Mouse (Mus musculus) C2C12 (cell line): ENCODE measurements around the gene Shmt2. TPM values are rescaled to one million over a fixed set of nuclear protein-coding genes. Genes with fewer than 3 reads are reported as not detected.

ENCODE experiments used
- H3K27me3 ChIP-seq: one replicate; pipeline ENCODE4 v1.6.1; 2011; ENCODE audit not compliant: control insufficient read depth, insufficient read depth, insufficient read length
- H3K36me3 ChIP-seq: one replicate; pipeline ENCODE4 v1.6.1; 2011; ENCODE audit not compliant: control insufficient read depth, insufficient read depth
- H3K4me3 ChIP-seq: one replicate; pipeline ENCODE4 v1.5.1; 2011; ENCODE audit warnings: mild to moderate bottlenecking, control low read depth; ENCODE audit not compliant: poor library complexity, insufficient read depth, severe bottlenecking
- H3K79me2 ChIP-seq: one replicate; pipeline ENCODE4 v1.6.1; 2011; ENCODE audit not compliant: control insufficient read depth, insufficient read depth
- H3K79me3 ChIP-seq: one replicate; pipeline ENCODE4 v1.6.1; 2011; ENCODE audit warnings: low read depth, control low read depth
- H3ac ChIP-seq: one replicate; pipeline ENCODE3; 2011; ENCODE audit warnings: low read depth; ENCODE audit not compliant: control insufficient read depth, insufficient read length
- CEBPB ChIP-seq: IDR thresholded peaks from one replicate; pipeline ENCODE4 v1.6.1; 2011; ENCODE audit warnings: low read depth, mild to moderate bottlenecking, control low read depth, moderate library complexity
- CTCF ChIP-seq: IDR thresholded peaks from one replicate; pipeline ENCODE4 v1.5.1; 2011; ENCODE audit not compliant: control insufficient read depth, insufficient read depth, insufficient read length
- FOSL1 ChIP-seq: IDR thresholded peaks from one replicate; pipeline ENCODE4 v1.8.0; 2011; ENCODE audit warnings: mild to moderate bottlenecking, low read length; ENCODE audit not compliant: poor library complexity, insufficient read depth, severe bottlenecking
- MAX ChIP-seq: IDR thresholded peaks from one replicate; pipeline ENCODE4 v1.6.1; 2011; ENCODE audit warnings: mild to moderate bottlenecking, control low read depth
- MYOD1 ChIP-seq: IDR thresholded peaks from one replicate; pipeline ENCODE4 v1.6.1; 2011; ENCODE audit warnings: low read depth; ENCODE audit not compliant: control insufficient read depth, insufficient read length
- MYOG ChIP-seq: IDR thresholded peaks from one replicate; pipeline ENCODE4 v1.6.1; 2011; ENCODE audit not compliant: control insufficient read depth, insufficient read length; ENCODE audit errors: extremely low read depth
- USF1 ChIP-seq: IDR thresholded peaks from one replicate; pipeline ENCODE4 v1.6.1; 2011; ENCODE audit warnings: low read depth, mild to moderate bottlenecking, control low read depth, moderate library complexity
- polyA plus RNA-seq: library from polyadenylated mRNA; unstranded; fragments of >200 nt; fragmentation: generic; extraction: Trizol; gene quantifications from one replicate; pipeline ENCODE4 v1.2.1, GENCODE M21; 2012; ENCODE audit warnings: missing spikeins

Gene Shmt2
- polyA plus RNA-seq, 1 experiment: 340 TPM

- no peaks in the 10 kb centered on the region for H3K27me3 ChIP-seq
- H3K36me3 ChIP-seq: peaks cover 22% of the 10 kb centered on the region
- H3K79me2 ChIP-seq: no peaks in the 10 kb centered on the region
- H3ac ChIP-seq: no peak overlapping the region
- no peaks in the 10 kb centered on the region for H3K79me3 ChIP-seq
- H3K4me3 ChIP-seq: no peak overlapping the region
- TF ChIP-seq USF1: no peak
- no peak for TF ChIP-seq FOSL1
- no peak for TF ChIP-seq CTCF
- TF ChIP-seq MYOD1: no peak
- TF ChIP-seq CEBPB: no peak
- no peak for TF ChIP-seq MAX
- TF ChIP-seq MYOG: no peak
These were observed 44.9 kb downstream of the Shmt2 start for GRCm38 (mm10) chr10:127477301-127477700.

GRCm38 (mm10) chr10:127476541-127476940 lies 45.7 kb downstream of the Shmt2 start:
- TF ChIP-seq MYOD1: no peak
- Histone ChIP-seq H3K79me3 (no peaks in the 10 kb centered on the region), H3K36me3 (peaks cover 22% of the 10 kb centered on the region), H3K4me3 (no peak overlapping the region), H3K27me3 (no peaks in the 10 kb centered on the region), H3K79me2 (no peaks in the 10 kb centered on the region), H3ac (no peak overlapping the region)

- Histone ChIP-seq H3K4me3 (no peak overlapping the region), H3K36me3 (peaks cover 22% of the 10 kb centered on the region), H3K79me3 (no peaks in the 10 kb centered on the region), H3ac (no peak overlapping the region), H3K79me2 (no peaks in the 10 kb centered on the region), H3K27me3 (no peaks in the 10 kb centered on the region)
- no peak for TF ChIP-seq USF1
- no peak for TF ChIP-seq MAX
- no peak for TF ChIP-seq CTCF
- TF ChIP-seq CEBPB: no peak
- no peak for TF ChIP-seq MYOD1
- no peak for TF ChIP-seq MYOG
- TF ChIP-seq FOSL1: no peak
These were observed 47.1 kb downstream of the Shmt2 start for GRCm38 (mm10) chr10:127475175-127475574.

- no peak overlapping the region for H3ac ChIP-seq
- H3K79me2 ChIP-seq: no peaks in the 10 kb centered on the region
- TF ChIP-seq MYOG: no peak
- TF ChIP-seq CTCF: no peak
- no peak for TF ChIP-seq FOSL1
- no peak for TF ChIP-seq CEBPB
- TF ChIP-seq MYOD1: no peak
- TF ChIP-seq MAX: no peak
- no peak for TF ChIP-seq USF1
- peaks cover 22% of the 10 kb centered on the region for H3K36me3 ChIP-seq
- H3K79me3 ChIP-seq: no peaks in the 10 kb centered on the region
- H3K27me3 ChIP-seq: no peaks in the 10 kb centered on the region
- H3K4me3 ChIP-seq: no peak overlapping the region
These were observed 49.5 kb downstream of the Shmt2 start for GRCm38 (mm10) chr10:127472722-127473121.

- no peak overlapping the region for H3K4me3 ChIP-seq
- no peaks in the 10 kb centered on the region for H3K79me3 ChIP-seq
- no peaks in the 10 kb centered on the region for H3K79me2 ChIP-seq
- TF ChIP-seq CTCF: no peak
- H3K36me3 ChIP-seq: peaks cover 24% of the 10 kb centered on the region
- H3ac ChIP-seq: no peak overlapping the region
- H3K27me3 ChIP-seq: no peaks in the 10 kb centered on the region
These were observed 50.8 kb downstream of the Shmt2 start for GRCm38 (mm10) chr10:127471281-127471988.

Other genes starting within 250 kb of the Shmt2 start
- gene Mbd6, start 233.4 kb downstream of the Shmt2 start, polyA plus RNA-seq: 15.2 TPM
- 155 TPM for gene Mars, start 210.7 kb downstream of the Shmt2 start, polyA plus RNA-seq
- 0.78 TPM for gene Arhgap9, start 200.5 kb downstream of the Shmt2 start, polyA plus RNA-seq
- gene Gli1, start 180.5 kb downstream of the Shmt2 start, polyA plus RNA-seq: 1.6 TPM
- not detected for gene Inhbe, start 168.0 kb downstream of the Shmt2 start, polyA plus RNA-seq
- gene Inhbc, start 152.0 kb downstream of the Shmt2 start, polyA plus RNA-seq: not detected
- gene R3hdm2, start 142.1 kb downstream of the Shmt2 start, polyA plus RNA-seq: 31.0 TPM
- gene Stac3, start 20.8 kb downstream of the Shmt2 start, polyA plus RNA-seq: 9.7 TPM
- gene Ndufa4l2, start 7.5 kb downstream of the Shmt2 start, polyA plus RNA-seq: 0.42 TPM
- 1.2 TPM for gene Nxph4, start 12.1 kb upstream of the Shmt2 start, polyA plus RNA-seq
- 190 TPM for gene Lrp1, start 98.7 kb upstream of the Shmt2 start, polyA plus RNA-seq
- 0.26 TPM for gene Stat6, start 120.5 kb upstream of the Shmt2 start, polyA plus RNA-seq
- 6.8 TPM for gene Nemp1, start 144.5 kb upstream of the Shmt2 start, polyA plus RNA-seq
- gene Nab2, start 146.1 kb upstream of the Shmt2 start, polyA plus RNA-seq: 108 TPM
- gene Myo1a, start 182.7 kb upstream of the Shmt2 start, polyA plus RNA-seq: 0.16 TPM
- not detected for gene Tac2, start 202.0 kb upstream of the Shmt2 start, polyA plus RNA-seq
- 3.5 TPM for gene Zbtb39, start 217.1 kb upstream of the Shmt2 start, polyA plus RNA-seq
- 0.09 TPM for gene Gpr182, start 229.3 kb upstream of the Shmt2 start, polyA plus RNA-seq
- gene Rdh1, start 237.3 kb upstream of the Shmt2 start, polyA plus RNA-seq: 0.01 TPM
- gene Rdh16f1, start 237.3 kb upstream of the Shmt2 start, polyA plus RNA-seq: not detected